Mouse (Mus musculus) kidney, embryonic 15.5 days (tissue): Measurements from ENCODE around the gene Prdm4. TPM values are rescaled to one million over a fixed set of nuclear protein-coding genes. Genes with fewer than 3 reads are reported as not detected.

Source experiments
- ATAC-seq: fragments of 200-750 bp; cut with Nextera tagmentation; replicated peaks from 2 replicates; pipeline ENCODE4 v1.8.0; 2017; ENCODE audit warnings: moderate TSS enrichment; ENCODE audit not compliant: low FRiP score
- H3K27ac ChIP-seq: fragments of 300-500 bp; sonication (generic); 2 replicates; pipeline ENCODE4 v1.5.1; 2015; ENCODE audit warnings: mild to moderate bottlenecking, inconsistent platforms
- H3K27me3 ChIP-seq: fragments of 300-500 bp; sonication (generic); 2 replicates; pipeline ENCODE4 v1.6.1; 2015; ENCODE audit warnings: inconsistent platforms
- H3K36me3 ChIP-seq: fragments of 300-500 bp; sonication (generic); 2 replicates; pipeline ENCODE4 v1.6.1; 2015; ENCODE audit warnings: inconsistent platforms
- H3K4me1 ChIP-seq: fragments of 300-500 bp; sonication (generic); 2 replicates; pipeline ENCODE4 v1.6.1; 2015; ENCODE audit warnings: inconsistent platforms
- H3K4me2 ChIP-seq: fragments of 300-500 bp; sonication (generic); 2 replicates; pipeline ENCODE4 v1.6.1; 2015; ENCODE audit warnings: moderate library complexity, mild to moderate bottlenecking, inconsistent platforms
- H3K4me3 ChIP-seq: fragments of 300-500 bp; sonication (generic); replicated peaks from 2 replicates; pipeline ENCODE4 v1.5.1; 2015; ENCODE audit warnings: mild to moderate bottlenecking, inconsistent platforms
- H3K9ac ChIP-seq: fragments of 300-500 bp; sonication (generic); 2 replicates; pipeline ENCODE4 v1.6.1; 2015; ENCODE audit warnings: mild to moderate bottlenecking, inconsistent platforms
- H3K9me3 ChIP-seq: fragments of 300-500 bp; sonication (generic); replicated peaks from 2 replicates; pipeline ENCODE4 v1.6.1; 2016; ENCODE audit warnings: inconsistent platforms
- WGBS: fragments of 180-500 bp; shearing (Covaris S2); methylation state at CpG from one replicate; pipeline ENCODE4 v1.1.7; 2015; ENCODE audit warnings: mixed read lengths; 5-methylcytosine and 5-hydroxymethylcytosine counted together
- polyA plus RNA-seq: library from polyadenylated mRNA; unstranded; fragments of >200 nt; fragmentation: Nextera tagmentation; extraction: Ambion mirVana; gene quantifications from 2 replicates; pipeline ENCODE4 v1.2.1, GENCODE M21; 2015

The Prdm4 gene
- polyA plus RNA-seq, 1 experiment from 2014 or later: 18.3 TPM

GRCm38 (mm10) chr10:85929962-85930361 is 13.0 kb upstream of the Prdm4 start:
- no peak for ATAC-seq

DNA sequence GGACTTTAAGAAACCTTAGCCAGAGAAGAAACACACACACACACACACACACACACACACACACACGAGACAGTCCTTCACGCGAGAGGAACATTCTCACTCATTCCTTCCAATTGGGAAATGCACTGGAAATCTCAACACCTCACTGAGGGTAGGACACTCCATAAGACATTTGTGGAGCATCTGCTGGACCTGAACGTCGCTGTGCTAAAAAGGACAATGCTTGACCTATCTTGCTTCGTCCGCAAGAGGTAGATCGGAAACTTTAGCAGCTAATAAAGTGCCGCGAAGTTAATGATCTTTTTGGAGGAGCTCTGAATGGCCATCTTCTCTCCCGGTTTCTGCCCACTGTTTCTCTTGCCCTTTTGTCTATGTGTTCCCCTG is 12.3 kb upstream of the Prdm4 start:
- no peaks in the 10 kb centered on the region for H3K9me3 ChIP-seq
- WGBS: 42% methylated on average over 11 of the region's 11 CpGs
- H3K27ac ChIP-seq: no peak overlapping the region
- peak overlapping the region; percentile 59 for H3K4me3 ChIP-seq
- ATAC-seq: no peak
- H3K4me1 ChIP-seq: peaks cover 19% of the 10 kb centered on the region
- H3K36me3 ChIP-seq: no peaks in the 10 kb centered on the region
- peaks cover 36% of the 10 kb centered on the region for H3K27me3 ChIP-seq
- H3K9ac ChIP-seq: peak overlapping the region; percentile 49; the same call in 1 of the 2 replicates
- peak overlapping the region; percentile 98 for H3K4me2 ChIP-seq

More at GRCm38 (mm10) chr10:85929962-85930361, 13.0 kb upstream of the Prdm4 start:
- H3K27me3 ChIP-seq: peaks cover 36% of the 10 kb centered on the region
- H3K9me3 ChIP-seq: no peaks in the 10 kb centered on the region
- no peak overlapping the region for H3K27ac ChIP-seq
- WGBS: 91% methylated on average over 11 of the region's 11 CpGs
- no peak overlapping the region for H3K4me2 ChIP-seq
- H3K4me3 ChIP-seq: no peak overlapping the region
- H3K4me1 ChIP-seq: peaks cover 19% of the 10 kb centered on the region
- no peak overlapping the region for H3K9ac ChIP-seq
- H3K36me3 ChIP-seq: no peaks in the 10 kb centered on the region

GRCm38 (mm10) chr10:85928499-85929207 is 11.7 kb upstream of the Prdm4 start:
- Histone ChIP-seq H3K36me3 (no peaks in the 10 kb centered on the region), H3K27me3 (peaks cover 36% of the 10 kb centered on the region), H3K4me2 (peak overlapping the region; percentile 98), H3K27ac (0 out of 2 replicates have a peak overlapping the region, but pooled peaks have one; percentile 27), H3K9ac (peak overlapping the region; percentile 49), H3K4me3 (peak overlapping the region; percentile 59), H3K9me3 (no peaks in the 10 kb centered on the region), H3K4me1 (peaks cover 19% of the 10 kb centered on the region)
- ATAC-seq: peak; percentile 87
- WGBS: 1% methylated on average over 63 of the region's 63 CpGs

- Histone ChIP-seq H3K9me3 (no peaks in the 10 kb centered on the region), H3K27me3 (peaks cover 38% of the 10 kb centered on the region), H3K4me1 (peaks cover 19% of the 10 kb centered on the region), H3K36me3 (no peaks in the 10 kb centered on the region), H3K27ac (peak within 1 kb of the TSS; percentile 27; the same call in 1 of the 2 replicates), H3K4me3 (peak within 1 kb of the TSS; percentile 59), H3K4me2 (peak within 1 kb of the TSS; percentile 98), H3K9ac (peak within 1 kb of the TSS; percentile 49)
- ATAC-seq: peak; percentile 8; the same call in 1 of the 2 replicates
- 2% methylated on average over 23 of the region's 23 CpGs for WGBS
Measured at GRCm38 (mm10) chr10:85927676-85928445, 10.9 kb upstream of the Prdm4 start, which contains the start of gene Ascl4. Gene Ascl4, plus strand, starts transcription at chr10:85927681.

- Histone ChIP-seq H3K36me3 (peaks cover 98% of the 10 kb centered on the region), H3K27ac (no peak overlapping the region), H3K27me3 (no peaks in the 10 kb centered on the region), H3K4me2 (no peak overlapping the region), H3K4me3 (no peak overlapping the region), H3K9me3 (no peaks in the 10 kb centered on the region), H3K9ac (no peak overlapping the region), H3K4me1 (no peaks in the 10 kb centered on the region)
- 86% methylated on average over 8 of the region's 8 CpGs for WGBS
- ATAC-seq: no peak
Measured at GRCm38 (mm10) chr10:85879886-85880486, 37.0 kb downstream of the Prdm4 start.

DNA sequence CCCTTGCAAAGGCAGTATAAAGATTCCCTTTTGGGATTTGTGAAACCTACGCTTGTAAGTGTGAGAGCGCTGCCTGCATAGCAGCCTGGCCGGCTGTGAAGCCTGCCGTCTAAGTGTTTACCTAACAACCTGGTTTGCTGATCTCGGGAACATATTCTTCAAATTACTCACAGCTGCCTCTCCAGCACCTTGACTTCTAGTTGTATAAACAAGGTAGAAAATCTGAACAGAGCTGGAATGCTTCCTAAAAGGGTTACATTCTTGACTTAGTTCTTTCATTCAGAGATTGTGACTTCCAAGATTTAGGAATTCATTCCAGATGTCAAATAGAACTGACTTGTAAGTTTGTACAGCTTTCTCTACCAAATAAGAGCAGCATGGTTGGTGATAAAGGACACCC is 41.1 kb downstream of the Prdm4 start:
- Histone ChIP-seq H3K27me3 (no peaks in the 10 kb centered on the region), H3K27ac (no peak overlapping the region), H3K4me3 (no peak overlapping the region), H3K4me2 (no peak overlapping the region), H3K9me3 (peaks cover 3% of the 10 kb centered on the region; the same call in 1 of the 2 replicates), H3K4me1 (peaks cover 14% of the 10 kb centered on the region), H3K9ac (no peak overlapping the region), H3K36me3 (peaks cover 71% of the 10 kb centered on the region)
- 89% methylated on average over 5 of the region's 5 CpGs for WGBS
- ATAC-seq: no peak

GRCm38 (mm10) chr10:85873861-85874544 is 42.9 kb downstream of the Prdm4 start:
- Histone ChIP-seq H3K4me1 (peaks cover 14% of the 10 kb centered on the region), H3K4me2 (no peak overlapping the region), H3K27ac (no peak overlapping the region), H3K36me3 (peaks cover 53% of the 10 kb centered on the region), H3K9me3 (peaks cover 3% of the 10 kb centered on the region; the same call in 1 of the 2 replicates), H3K27me3 (no peaks in the 10 kb centered on the region), H3K4me3 (no peak overlapping the region), H3K9ac (no peak overlapping the region)
- no peak for ATAC-seq
- 88% methylated on average over 13 of the region's 13 CpGs for WGBS

DNA sequence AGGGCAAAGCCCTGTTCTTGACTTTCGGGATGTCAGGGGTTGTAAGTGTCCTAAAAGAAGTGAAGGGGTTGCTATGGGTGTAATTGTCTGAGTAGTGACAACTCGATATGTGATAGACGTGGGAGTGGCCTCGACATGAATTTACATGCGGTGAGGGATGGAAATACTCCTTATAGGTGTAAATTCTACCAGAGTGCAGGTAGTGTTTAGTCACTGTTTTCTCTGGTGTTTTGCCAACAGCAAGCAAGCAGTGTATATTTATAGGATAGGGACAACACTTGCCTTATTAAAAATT is 44.5 kb downstream of the Prdm4 start:
- no peak for ATAC-seq
- H3K27ac ChIP-seq: no peak overlapping the region

GRCm38 (mm10) chr10:85871698-85872478 is 45.1 kb downstream of the Prdm4 start:
- H3K27me3 ChIP-seq: no peaks in the 10 kb centered on the region
- H3K9ac ChIP-seq: peak overlapping the region; percentile 91
- peak; percentile 97 for ATAC-seq
- peak overlapping the region; percentile 99 for H3K4me3 ChIP-seq
- peak overlapping the region; percentile 82 for H3K4me2 ChIP-seq
- H3K27ac ChIP-seq: peak overlapping the region; percentile 82
- WGBS: under 1% methylated on average over 55 of the region's 55 CpGs
- peaks cover 3% of the 10 kb centered on the region; the same call in 1 of the 2 replicates for H3K9me3 ChIP-seq
- H3K36me3 ChIP-seq: peaks cover 32% of the 10 kb centered on the region
- H3K4me1 ChIP-seq: peaks cover 14% of the 10 kb centered on the region

More for the DNA sequence above, 44.5 kb downstream of the Prdm4 start:
- Histone ChIP-seq H3K36me3 (peaks cover 37% of the 10 kb centered on the region), H3K4me2 (peak overlapping the region; percentile 82), H3K9me3 (peaks cover 3% of the 10 kb centered on the region; the same call in 1 of the 2 replicates), H3K4me3 (peak overlapping the region; percentile 99), H3K4me1 (peaks cover 14% of the 10 kb centered on the region), H3K9ac (peak overlapping the region; percentile 91), H3K27me3 (no peaks in the 10 kb centered on the region)
- WGBS: 2% methylated on average over 5 of the region's 5 CpGs

DNA sequence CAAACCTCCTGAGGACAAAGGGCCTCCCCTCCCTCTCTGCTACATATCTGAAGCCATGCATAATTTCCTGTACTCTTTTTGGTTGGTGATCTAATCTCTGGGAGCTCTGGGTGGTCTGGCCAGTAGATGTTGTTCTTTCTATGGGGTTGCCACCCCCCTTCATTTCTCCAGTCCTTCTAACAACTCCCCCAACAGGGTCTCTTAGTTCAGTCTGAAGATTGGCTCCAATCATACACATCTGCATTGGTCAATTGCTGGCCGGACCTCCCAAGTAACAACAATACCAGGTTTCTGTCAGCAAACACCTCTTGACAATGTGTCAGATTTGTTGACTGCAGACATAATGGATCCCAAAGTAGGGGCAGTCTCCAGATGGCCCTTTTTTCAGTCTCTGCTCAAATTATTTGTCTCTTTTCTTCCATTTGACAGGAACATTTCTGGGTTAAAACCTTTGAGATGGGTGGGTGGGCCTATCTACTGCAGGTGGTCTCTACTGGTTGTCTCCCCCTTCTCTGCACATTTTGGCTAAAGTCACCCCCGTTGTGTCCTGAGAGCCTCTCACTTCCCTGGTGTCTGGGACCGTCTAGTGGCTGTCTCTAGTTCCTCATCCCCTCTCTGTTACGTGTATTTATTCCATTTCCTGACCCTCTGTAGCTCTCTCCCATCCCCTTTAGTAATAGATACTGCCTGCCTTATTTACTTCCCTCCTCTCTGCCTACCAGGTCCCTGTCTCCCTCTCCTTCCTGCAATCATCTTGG is 70.7 kb downstream of the Prdm4 start:
- H3K4me1 ChIP-seq: no peaks in the 10 kb centered on the region
- H3K36me3 ChIP-seq: no peaks in the 10 kb centered on the region
- WGBS: 62% methylated on average over 4 of the region's 4 CpGs
- ATAC-seq: no peak
- H3K9me3 ChIP-seq: no peaks in the 10 kb centered on the region
- H3K4me3 ChIP-seq: no peak overlapping the region
- no peak overlapping the region for H3K9ac ChIP-seq
- H3K27ac ChIP-seq: no peak overlapping the region
- H3K27me3 ChIP-seq: no peaks in the 10 kb centered on the region
- no peak overlapping the region for H3K4me2 ChIP-seq
